ENCODE assay signal across 18 mouse cellular contexts in genomic region chr14:60495441-60495840, GRCm38 (mm10).
A peak's percentile ranks its signal among the peaks of the same experiment; 100 is the strongest.
DNase-seq lines count a peak whose midpoint lies in the region; TF ChIP-seq lines count a peak whose summit lies in the region.
"Had no signal": no experiment of that assay in that cellular context is flagged by ENCODE, and none has a peak within 500 bp of the region (broad histone marks: within the 10 kb centered on the region; RNA-seq: fewer than 3 reads in every experiment).

No protein-coding gene starts in this region.

- 49% methylated on average over 5 of the region's 5 CpGs for WGBS in liver, adult 2 months

- H3K4me3 ChIP-seq in liver, adult 2 months (ENCODE audit: insufficient read depth, low read depth, low read length), result no peak overlapping the region
- H3K4me3 ChIP-seq: embryonic facial prominence, embryonic 15.5 days; erythroblast, embryonic 14.5 days; heart, embryonic 13.5 days; hindbrain, embryonic 15.5 days had no signal

- no peaks in the 10 kb centered on the region for H3K4me1 ChIP-seq in liver, adult 2 months (ENCODE audit: control insufficient read depth, insufficient read depth, low read length)
- H3K4me1 ChIP-seq: embryonic facial prominence, embryonic 15.5 days; heart, embryonic 13.5 days; hindbrain, embryonic 15.5 days had no signal

- no peak for TF ChIP-seq CTCF in liver, adult 2 months (IDR thresholded peaks at IDR 0.05; ENCODE audit: low read depth, low read length)

- no peak overlapping the region for H3K9ac ChIP-seq in liver, adult 2 months (ENCODE audit: low read depth, low read length)
- H3K9ac ChIP-seq: embryonic facial prominence, embryonic 15.5 days; heart, embryonic 13.5 days; hindbrain, embryonic 15.5 days had no signal

- H3K27ac ChIP-seq in liver, adult 2 months (replicated peaks; ENCODE audit: insufficient read depth, low read depth, low read length), result no peak overlapping the region
- H3K27ac ChIP-seq: embryonic facial prominence, embryonic 15.5 days; heart, embryonic 13.5 days; hindbrain, embryonic 15.5 days had no signal

- no peaks in the 10 kb centered on the region for H3K27me3 ChIP-seq in liver, adult 2 months (ENCODE audit: control insufficient read depth, insufficient read depth, low read length)
- H3K27me3 ChIP-seq: embryonic facial prominence, embryonic 15.5 days; heart, embryonic 13.5 days; hindbrain, embryonic 15.5 days had no signal

- H3K79me2 ChIP-seq in liver, adult 2 months (ENCODE audit: control insufficient read depth, insufficient read depth, low read length), result no peaks in the 10 kb centered on the region

- no peaks in the 10 kb centered on the region for H3K36me3 ChIP-seq in liver, adult 2 months (ENCODE audit: control insufficient read depth, insufficient read depth, low read length)
- H3K36me3 ChIP-seq: embryonic facial prominence, embryonic 15.5 days; heart, embryonic 13.5 days; hindbrain, embryonic 15.5 days had no signal

- peak; percentile 40 for DNase-seq in kidney, adult 9 months
- no peak for DNase-seq in kidney, adult 11 months
- peak; percentile 68 for DNase-seq in liver, adult 2 months (ENCODE audit: extremely low read depth, low read depth, low spot score)
- no peak for DNase-seq in liver
- DNase-seq in fat pad, adult 2 months (ENCODE audit: extremely low read depth, low read depth, low spot score), result peak; percentile 18
- DNase-seq in gonadal fat pad, adult 2 months (ENCODE audit: low read depth), result peak; percentile 30
- no peak for DNase-seq in cerebellum, adult 9-10 months
- DNase-seq: adrenal gland, adult 8-10 months; adrenal gland, postnatal 36 days; cerebellum, adult 2 months; cerebellum, postnatal 14 days; embryo, embryonic 11 days; gastrocnemius, postnatal 10 days; heart, postnatal 36 days had no signal

- TF ChIP-seq POLR2A in liver, adult 2 months (IDR thresholded peaks at IDR 0.05; ENCODE audit: extremely low read depth, insufficient read depth, low read length), result no peak

Comparison
In these comparisons a context has a peak if more than half of its experiments do, and no peak if none do; other contexts are left out.
1. DNase-seq: peak in kidney, adult 9 months (single experiment), liver, adult 2 months (single experiment), fat pad, adult 2 months (single experiment) and gonadal fat pad, adult 2 months (single experiment); none in kidney, adult 11 months (single experiment), liver (single experiment) and cerebellum, adult 9-10 months (single experiment).